In the genomic region with DNA sequence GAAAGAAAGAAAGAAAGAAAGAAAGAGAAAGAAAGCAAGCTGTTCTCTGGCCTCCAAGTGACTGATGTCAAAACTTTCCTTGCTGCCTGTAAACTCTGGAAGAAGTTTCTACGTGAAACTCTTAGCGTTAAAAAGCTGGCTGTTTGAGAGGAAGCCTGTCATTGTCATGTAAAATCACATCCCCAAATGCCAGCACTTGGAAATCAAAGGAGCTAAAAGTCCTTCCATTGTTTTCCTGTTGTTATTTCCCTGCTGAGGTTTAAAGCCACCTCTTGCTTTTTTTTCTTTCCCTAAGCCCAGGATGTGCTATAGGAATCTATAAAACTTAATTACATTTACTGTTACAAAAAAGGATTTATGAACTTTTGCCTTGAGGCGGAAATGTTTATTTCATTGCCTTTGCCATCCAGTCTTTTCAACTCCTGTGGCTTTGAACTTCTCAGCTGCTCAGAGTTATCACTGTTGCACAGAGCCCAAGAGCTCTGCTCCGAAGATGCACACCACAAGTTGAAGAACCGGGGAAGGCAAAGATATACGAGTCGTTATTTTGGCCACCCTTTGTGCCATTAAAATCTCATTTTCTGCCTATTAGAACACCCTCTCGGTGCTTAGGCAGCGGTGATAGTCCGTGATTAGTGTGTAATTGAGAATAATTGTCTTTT, we compare ENCODE assay signal across 26 mouse cellular contexts.
A peak's percentile ranks its signal among the peaks of the same experiment; 100 is the strongest.
DNase-seq lines count a peak whose midpoint lies in the region; ATAC-seq and TF ChIP-seq lines count a peak whose summit lies in the region.
"Had no signal": no experiment of that assay in that cellular context is flagged by ENCODE, and none has a peak within 500 bp of the region (broad histone marks: within the 10 kb centered on the region; RNA-seq: fewer than 3 reads in every experiment).

No protein-coding gene starts in this region.

- peak; percentile 10 for DNase-seq in limb, embryonic 14.5 days (ENCODE audit: low spot score)
- no peak for DNase-seq in limb, embryonic 10.5 days (ENCODE audit: low spot score)
- DNase-seq in ES-CJ7 (ENCODE audit: low read depth, low spot score) (peak; percentile 91), ES-E14 (ENCODE audit: low read depth, low spot score) (peak; percentile 58)
- DNase-seq in urinary bladder, postnatal 4 days (ENCODE audit: low spot score in 2 of 2) = no peak
- no peak for DNase-seq in cerebellum, adult 8-10 months
- DNase-seq: adrenal gland, adult 8-10 months; B cell, adult 2 months; cerebellum, adult 9-10 months; embryo, embryonic 11 days; gastrocnemius, adult 2 months; heart, adult 2 months; heart, postnatal 4 days; kidney, postnatal 25 days; right cerebral cortex, adult 18-20 months; spleen, adult 18-20 months; thymus, postnatal 14 days had no signal

- no peaks in the 10 kb centered on the region; the same call in 1 of the 2 replicates for H3K4me1 ChIP-seq in limb, embryonic 14.5 days (ENCODE audit: control insufficient read depth, insufficient read depth, low read length)
- H3K4me1 ChIP-seq in limb, embryonic 10.5 days = peaks cover 6% of the 10 kb centered on the region
- no peaks in the 10 kb centered on the region for H3K4me1 ChIP-seq in ES-E14 (ENCODE audit: control insufficient read depth in 2 of 2, insufficient read depth in 2 of 2, low read length in 2 of 2, poor library complexity in 1 of 2)
- peaks cover 5% of the 10 kb centered on the region; the same call in 1 of the 2 replicates for H3K4me1 ChIP-seq in midbrain, embryonic 15.5 days
- H3K4me1 ChIP-seq: heart, embryonic 12.5 days; limb, embryonic 12.5 days; lung, embryonic 15.5 days had no signal

- no peaks in the 10 kb centered on the region for H3K27me3 ChIP-seq in limb, embryonic 14.5 days (ENCODE audit: control insufficient read depth, insufficient read depth, low read length)
- H3K27me3 ChIP-seq in limb, embryonic 10.5 days (ENCODE audit: low read depth, poor library complexity, severe bottlenecking) = peaks cover 98% of the 10 kb centered on the region
- H3K27me3 ChIP-seq in midbrain, embryonic 15.5 days (replicated peaks) = peaks cover 5% of the 10 kb centered on the region; the same call in 1 of the 2 replicates
- H3K27me3 ChIP-seq: heart, embryonic 12.5 days had no signal

- no peak overlapping the region for H3K4me3 ChIP-seq in limb, embryonic 14.5 days (replicated peaks; ENCODE audit: low read length)
- no peak overlapping the region for H3K4me3 ChIP-seq in limb, embryonic 10.5 days
- H3K4me3 ChIP-seq in ES-E14 (ENCODE audit: insufficient read depth in 1 of 2, low read depth in 1 of 2, low read length in 2 of 2, poor library complexity in 1 of 2, severe bottlenecking in 1 of 2) = no peak overlapping the region
- no peak overlapping the region for H3K4me3 ChIP-seq in midbrain, embryonic 15.5 days
- H3K4me3 ChIP-seq: erythroblast, embryonic 14.5 days; gastrocnemius, adult 2 months; heart, adult 2 months; heart, embryonic 12.5 days; limb, embryonic 12.5 days; lung, embryonic 15.5 days had no signal

- ATAC-seq in limb, embryonic 14.5 days (ENCODE audit: low FRiP score, low read depth) = no peak
- ATAC-seq in midbrain, embryonic 15.5 days (replicated peaks) = peak; percentile 62; the same call in 1 of the 2 replicates
- ATAC-seq: forebrain, embryonic 16.5 days; intestine, postnatal 0 days; Patski had no signal

- H3K9me3 ChIP-seq in limb, embryonic 14.5 days (ENCODE audit: control insufficient read depth, low read length) = 0 out of 2 replicates have a peak, but pooled peaks cover 4% of the 10 kb centered on the region
- no peaks in the 10 kb centered on the region for H3K9me3 ChIP-seq in limb, embryonic 10.5 days (replicated peaks)
- H3K9me3 ChIP-seq in ES-E14 (ENCODE audit: control insufficient read depth, insufficient read depth, low read depth, low read length) = no peaks in the 10 kb centered on the region
- no peaks in the 10 kb centered on the region for H3K9me3 ChIP-seq in midbrain, embryonic 15.5 days
- H3K9me3 ChIP-seq: heart, embryonic 12.5 days; limb, embryonic 12.5 days; lung, embryonic 15.5 days had no signal

- no peak for TF ChIP-seq POLR2A in limb, embryonic 14.5 days (IDR thresholded peaks at IDR 0.05; ENCODE audit: borderline replicate concordance, extremely low read depth, insufficient read depth, insufficient read length)

- no peak overlapping the region for H3K27ac ChIP-seq in limb, embryonic 14.5 days (replicated peaks; ENCODE audit: low read depth, low read length)
- no peak overlapping the region for H3K27ac ChIP-seq in limb, embryonic 10.5 days
- no peak overlapping the region for H3K27ac ChIP-seq in ES-E14 (ENCODE audit: insufficient read depth, low read depth, low read length, poor library complexity, severe bottlenecking)
- no peak overlapping the region for H3K27ac ChIP-seq in midbrain, embryonic 15.5 days
- H3K27ac ChIP-seq: gastrocnemius, adult 2 months; heart, adult 2 months; limb, embryonic 12.5 days; lung, embryonic 15.5 days had no signal

- 8% methylated on average over 10 of the region's 10 CpGs for WGBS in limb, embryonic 14.5 days
- 12% methylated on average over 10 of the region's 10 CpGs for WGBS in limb, embryonic 10.5 days
- 5% methylated on average over 10 of the region's 10 CpGs for WGBS in midbrain, embryonic 15.5 days

- in situ Hi-C loops in ES-E14 (cut with MboI; ENCODE audit: low sequenced_read_pairs in 2 of 2, unreplicated experiment in 2 of 2) = no loop called here

- H3K36me3 ChIP-seq in limb, embryonic 14.5 days (ENCODE audit: control insufficient read depth, insufficient read depth, low read length) = no peaks in the 10 kb centered on the region
- no peaks in the 10 kb centered on the region for H3K36me3 ChIP-seq in limb, embryonic 10.5 days
- no peaks in the 10 kb centered on the region for H3K36me3 ChIP-seq in ES-E14 (ENCODE audit: control insufficient read depth, insufficient read depth, low read length, poor library complexity, severe bottlenecking)
- H3K36me3 ChIP-seq in midbrain, embryonic 15.5 days (replicated peaks) = no peaks in the 10 kb centered on the region
- H3K36me3 ChIP-seq: heart, embryonic 12.5 days; limb, embryonic 12.5 days; lung, embryonic 15.5 days had no signal

- H3K4me2 ChIP-seq in limb, embryonic 14.5 days (replicated peaks; ENCODE audit: low read depth, low read length, severe bottlenecking) = no peak overlapping the region
- peak overlapping the region; percentile 19 for H3K4me2 ChIP-seq in midbrain, embryonic 15.5 days
- H3K4me2 ChIP-seq: heart, embryonic 12.5 days; limb, embryonic 12.5 days; liver, embryonic 11.5 days; lung, embryonic 15.5 days had no signal

- no peak overlapping the region for H3K9ac ChIP-seq in limb, embryonic 14.5 days (ENCODE audit: low read depth, low read length, severe bottlenecking)
- H3K9ac ChIP-seq in ES-E14 (ENCODE audit: insufficient read depth, low read depth, low read length, poor library complexity, severe bottlenecking) = no peak overlapping the region
- H3K9ac ChIP-seq in midbrain, embryonic 15.5 days = no peak overlapping the region
- H3K9ac ChIP-seq: heart, embryonic 12.5 days; limb, embryonic 12.5 days; lung, embryonic 15.5 days had no signal

TF ChIP-seq in ES-E14, 5 proteins besides CTCF, POLR2A, EP300 and RAD21:
- TF ChIP-seq MAFK (IDR thresholded peaks at IDR 0.05; ENCODE audit: insufficient read depth, low read depth, low read length) (no peak), ZNF384 (IDR thresholded peaks at IDR 0.05; ENCODE audit: low read depth, low read length) (peak; percentile 91)

Comparison
In these comparisons a context has a peak if more than half of its experiments do, and no peak if none do; other contexts are left out.
1. DNase-seq: peak in limb, embryonic 14.5 days (single experiment), ES-CJ7 (single experiment) and ES-E14 (single experiment); none in limb, embryonic 10.5 days (single experiment), urinary bladder, postnatal 4 days (0 of 2) and cerebellum, adult 8-10 months (single experiment).